Mouse (Mus musculus): ENCODE results near the gene Arrdc2. TPM values are rescaled to one million over a fixed set of nuclear protein-coding genes. Genes with fewer than 3 reads are reported as not detected.

Gene Arrdc2
- 100 to 1,000 TPM in 1 of 4 experiments, 10 to 100 TPM in 3; 38.9 to 177 (median 68.9) TPM for total RNA-seq (2022)

- peak; percentile 99 to 100 for DNase-seq (ENCODE audit: low spot score in 2 of 2)
Observed at GRCm38 (mm10) chr8:70839408-70840351, at the start of gene Arrdc2. Arrdc2 (minus strand) TSS chr8:70839720.

GRCm38 (mm10) chr8:70887669-70888068 is 48.1 kb upstream of the Arrdc2 start:
- DNase-seq (ENCODE audit: low spot score in 2 of 2): no peak

GRCm38 (mm10) chr8:70885612-70886011 is 46.1 kb upstream of the Arrdc2 start:
- DNase-seq (ENCODE audit: low spot score in 2 of 2): no peak

GRCm38 (mm10) chr8:70884683-70885082 is 45.2 kb upstream of the Arrdc2 start:
- no peak for DNase-seq (ENCODE audit: low spot score in 2 of 2)

GRCm38 (mm10) chr8:70884186-70884585 is 44.7 kb upstream of the Arrdc2 start:
- no peak for DNase-seq (ENCODE audit: low spot score in 2 of 2)

GRCm38 (mm10) chr8:70880546-70880945 is 41.0 kb upstream of the Arrdc2 start:
- no peak for DNase-seq (ENCODE audit: low spot score in 2 of 2)

- no peak for DNase-seq (ENCODE audit: low spot score in 2 of 2)
Observed at GRCm38 (mm10) chr8:70880126-70880525, 40.6 kb upstream of the Arrdc2 start.

- no peak for DNase-seq (ENCODE audit: low spot score in 2 of 2)
Observed at GRCm38 (mm10) chr8:70879500-70879899, 40.0 kb upstream of the Arrdc2 start.

GRCm38 (mm10) chr8:70878178-70878577 is 38.7 kb upstream of the Arrdc2 start:
- DNase-seq (ENCODE audit: low spot score in 2 of 2): no peak

GRCm38 (mm10) chr8:70876382-70876781 is 36.9 kb upstream of the Arrdc2 start:
- no peak for DNase-seq (ENCODE audit: low spot score in 2 of 2)

- DNase-seq (ENCODE audit: low spot score in 2 of 2): no peak
Observed at GRCm38 (mm10) chr8:70874441-70874840, 34.9 kb upstream of the Arrdc2 start.

GRCm38 (mm10) chr8:70873364-70873985 is 34.0 kb upstream of the Arrdc2 start, which contains the start of gene Ccdc124:
Ccdc124 (minus strand) TSS chr8:70873935.
- peak; percentile 91 to 93 for DNase-seq (ENCODE audit: low spot score in 2 of 2)

- no peak for DNase-seq (ENCODE audit: low spot score in 2 of 2)
Observed at GRCm38 (mm10) chr8:70872643-70873363, 33.3 kb upstream of the Arrdc2 start.

GRCm38 (mm10) chr8:70871195-70871807 is 31.8 kb upstream of the Arrdc2 start:
- DNase-seq (ENCODE audit: low spot score in 2 of 2): no peak

- peak; percentile 51 to 72 for DNase-seq (ENCODE audit: low spot score in 2 of 2)
Observed at GRCm38 (mm10) chr8:70869601-70870041, 30.1 kb upstream of the Arrdc2 start.

GRCm38 (mm10) chr8:70869199-70869571 is 29.7 kb upstream of the Arrdc2 start:
- no peak for DNase-seq (ENCODE audit: low spot score in 2 of 2)

- DNase-seq (ENCODE audit: low spot score in 2 of 2): no peak
Observed at GRCm38 (mm10) chr8:70868559-70869198, 29.2 kb upstream of the Arrdc2 start.

- DNase-seq (ENCODE audit: low spot score in 2 of 2): no peak
Observed at GRCm38 (mm10) chr8:70866566-70866965, 27.0 kb upstream of the Arrdc2 start.

GRCm38 (mm10) chr8:70866001-70866520 is 26.5 kb upstream of the Arrdc2 start:
- no peak for DNase-seq (ENCODE audit: low spot score in 2 of 2)

GRCm38 (mm10) chr8:70865350-70866000 is 26.0 kb upstream of the Arrdc2 start:
- DNase-seq (ENCODE audit: low spot score in 2 of 2): peak; percentile 95 to 98
